Mouse (Mus musculus): Measurements from ENCODE around the gene Ins2. TPM values are rescaled to one million over a fixed set of nuclear protein-coding genes. Genes with fewer than 3 reads are reported as not detected.

Gene Ins2
- total RNA-seq, 2 experiments from 2014 or later, result not detected

DNA sequence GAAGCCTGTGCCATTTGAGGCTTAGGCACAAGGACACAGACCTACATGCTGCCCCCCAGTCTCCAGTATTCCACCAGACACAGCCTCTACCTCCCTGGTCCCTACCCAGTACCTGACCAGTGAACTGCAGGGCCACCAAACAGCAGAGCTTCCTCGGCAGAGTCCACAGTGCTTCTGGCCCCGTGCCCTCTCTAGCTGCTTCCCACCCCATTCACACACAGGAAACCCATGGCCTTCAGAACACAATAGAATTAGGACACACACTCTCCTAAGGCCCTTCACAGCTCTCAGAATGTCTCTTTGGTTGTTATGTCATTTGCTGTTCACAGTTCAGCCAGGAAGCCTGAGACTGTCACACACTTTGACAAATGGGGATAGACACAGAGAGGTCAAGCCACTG lies 76.5 kb downstream of the Ins2 start, which contains the start of gene Igf2:
Gene Igf2 (minus strand): TSS at position 158 of the 400 bp plus-strand sequence.
- intact Hi-C loops (cut with DNase I), result no loop called here
- no peak for DNase-seq (ENCODE audit: extremely low spot score in 1 of 2, low spot score in 2 of 2)

DNA sequence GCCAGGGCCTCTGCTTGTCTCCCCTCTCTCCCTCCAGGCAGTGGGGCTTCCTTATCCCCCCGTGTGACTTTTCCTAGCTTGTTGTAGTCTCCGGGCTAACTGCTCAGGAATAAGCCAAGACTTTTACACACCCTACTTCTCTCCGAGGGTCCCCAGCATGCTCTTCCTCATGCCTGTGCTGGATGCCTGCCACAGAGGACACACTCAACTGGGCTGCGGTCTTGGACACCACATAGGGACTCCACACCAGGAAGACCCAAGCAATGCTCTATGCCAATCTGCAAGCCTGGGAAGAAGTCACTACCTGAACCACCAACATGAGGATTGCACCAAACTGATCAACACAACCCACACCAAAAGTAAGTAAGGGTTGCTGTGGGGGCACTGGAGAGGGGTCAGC lies 77.1 kb downstream of the Ins2 start:
- no peak for DNase-seq (ENCODE audit: extremely low spot score in 1 of 2, low spot score in 2 of 2)
- intact Hi-C loops (cut with DNase I), result no loop called here

DNA sequence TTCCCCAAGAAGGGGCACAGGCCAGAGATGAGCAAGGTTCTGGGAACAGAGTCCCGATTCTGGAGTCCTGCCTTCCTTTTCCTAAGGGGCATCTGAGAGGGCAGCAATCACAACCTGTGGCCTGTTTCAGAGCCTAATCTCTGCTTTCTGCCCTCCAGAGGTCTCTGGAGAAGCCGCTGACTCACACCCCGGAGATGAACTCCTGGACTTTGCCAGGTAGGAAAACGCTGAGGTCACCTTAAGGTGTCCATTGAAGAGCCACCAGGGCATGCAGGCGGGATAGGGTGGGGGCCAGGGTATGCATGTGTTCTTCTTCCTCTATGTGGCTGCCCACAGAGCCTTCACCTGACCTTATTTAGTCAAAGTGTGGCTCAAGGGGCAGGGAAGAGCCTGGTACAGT lies 77.8 kb downstream of the Ins2 start:
- no peak for DNase-seq (ENCODE audit: extremely low spot score in 1 of 2, low spot score in 2 of 2)
- intact Hi-C loops (cut with DNase I), result no loop called here

DNA sequence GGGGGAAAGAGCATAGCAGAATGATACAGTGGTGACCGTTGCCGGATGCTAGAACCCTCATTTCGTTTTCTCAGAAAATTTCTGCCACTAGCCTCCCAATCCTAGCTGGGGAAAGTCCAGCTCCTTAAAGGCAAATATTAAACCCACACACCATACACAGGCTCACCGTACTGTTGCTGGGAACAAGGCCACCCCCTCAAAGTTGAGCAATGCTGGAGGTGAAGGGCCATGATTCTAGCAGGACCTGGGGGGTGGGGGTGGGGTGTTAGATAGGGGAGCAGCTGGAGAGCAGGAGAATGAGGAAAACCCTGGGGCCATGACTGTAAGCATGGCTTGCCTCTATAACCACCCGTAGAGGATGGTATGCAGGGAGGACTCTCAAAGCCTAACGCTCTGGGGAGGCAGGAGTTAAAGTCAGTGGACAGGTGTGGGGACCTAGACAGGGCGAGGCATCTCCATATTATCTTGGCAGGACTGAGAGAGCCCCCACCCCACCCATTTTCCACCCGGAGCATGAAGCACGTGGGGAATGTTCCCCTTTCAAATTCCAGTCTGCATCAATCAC lies 78.6 kb downstream of the Ins2 start:
- no peak for DNase-seq (ENCODE audit: extremely low spot score in 1 of 2, low spot score in 2 of 2)
- intact Hi-C loops (cut with DNase I), result loop anchor here (5.0 kb wide), 1 partner anchor 352 kb away; no protein-coding TSS in a partner anchor

DNA sequence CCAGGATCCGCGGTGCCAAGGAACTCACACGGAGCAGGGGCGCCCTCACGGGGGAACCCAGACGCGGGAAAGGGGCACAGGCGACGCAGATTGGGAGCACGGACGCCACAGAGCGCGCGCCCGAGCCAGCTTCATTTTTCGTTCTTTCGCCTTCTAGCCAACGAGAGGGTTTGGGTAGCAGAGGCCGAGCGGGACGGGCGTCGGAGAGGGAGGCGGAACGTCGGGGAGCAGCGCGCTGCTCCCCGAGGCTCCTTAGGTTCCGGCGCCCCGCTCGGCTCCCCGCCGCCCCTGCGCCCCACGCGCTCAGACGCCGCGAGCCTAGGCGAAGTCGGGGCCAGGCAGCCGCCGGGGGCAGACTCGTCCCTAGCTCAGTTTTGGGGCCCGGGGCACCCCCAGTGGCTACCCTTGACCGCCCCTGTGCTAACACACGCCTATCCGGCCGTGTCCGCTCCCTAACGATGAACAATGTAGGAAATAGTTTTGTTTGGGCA lies 79.2 kb downstream of the Ins2 start:
- DNase-seq (ENCODE audit: extremely low spot score in 1 of 2, low spot score in 2 of 2), result no peak
- intact Hi-C loops (cut with DNase I), result loop anchor here (5.0 kb wide), 1 partner anchor 352 kb away; no protein-coding TSS in a partner anchor

DNA sequence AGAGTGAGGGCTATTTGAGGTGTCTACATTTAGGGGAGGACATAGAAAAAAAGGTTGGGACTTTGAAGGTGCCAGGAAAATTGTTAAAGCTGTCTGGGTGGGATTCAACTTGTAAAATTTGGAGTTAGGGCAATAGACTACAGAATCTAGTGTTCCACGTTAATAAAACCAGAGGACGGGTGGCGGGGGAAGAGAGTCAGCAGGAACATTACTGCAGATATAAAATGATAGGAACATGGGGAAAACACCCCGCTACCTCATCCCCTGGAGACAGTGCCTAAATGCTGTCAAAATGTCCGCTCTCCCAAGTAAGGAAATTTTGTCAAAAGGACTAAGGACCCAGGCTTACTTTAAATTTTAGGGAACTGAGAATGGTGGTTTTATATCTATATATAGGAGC lies 80.0 kb downstream of the Ins2 start:
- intact Hi-C loops (cut with DNase I), result loop anchor here (5.0 kb wide), 1 partner anchor 351 kb away; no protein-coding TSS in a partner anchor
- no peak for DNase-seq (ENCODE audit: extremely low spot score in 1 of 2, low spot score in 2 of 2)

DNA sequence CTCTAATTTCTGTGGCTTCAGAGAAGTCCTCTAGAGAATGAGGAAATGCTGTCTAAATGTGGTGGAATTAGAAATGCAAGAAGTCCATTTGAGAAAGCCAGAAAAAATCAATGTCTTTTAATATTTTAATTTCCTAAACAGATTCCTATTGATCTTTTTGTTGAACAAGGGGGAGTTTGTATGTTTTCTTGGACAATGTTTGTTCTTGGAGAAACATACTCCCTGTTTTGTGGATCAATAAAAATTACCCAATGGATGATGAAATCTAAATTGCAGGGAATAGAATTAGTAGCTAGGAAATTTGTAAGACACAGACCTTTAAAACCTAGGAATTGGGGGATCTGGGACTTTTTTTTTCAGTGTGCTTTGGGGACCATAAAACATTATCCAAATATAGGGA lies 81.4 kb downstream of the Ins2 start:
- intact Hi-C loops (cut with DNase I), result loop anchor here (5.0 kb wide), 1 partner anchor 350 kb away; no protein-coding TSS in a partner anchor
- DNase-seq (ENCODE audit: extremely low spot score in 1 of 2, low spot score in 2 of 2), result no peak

DNA sequence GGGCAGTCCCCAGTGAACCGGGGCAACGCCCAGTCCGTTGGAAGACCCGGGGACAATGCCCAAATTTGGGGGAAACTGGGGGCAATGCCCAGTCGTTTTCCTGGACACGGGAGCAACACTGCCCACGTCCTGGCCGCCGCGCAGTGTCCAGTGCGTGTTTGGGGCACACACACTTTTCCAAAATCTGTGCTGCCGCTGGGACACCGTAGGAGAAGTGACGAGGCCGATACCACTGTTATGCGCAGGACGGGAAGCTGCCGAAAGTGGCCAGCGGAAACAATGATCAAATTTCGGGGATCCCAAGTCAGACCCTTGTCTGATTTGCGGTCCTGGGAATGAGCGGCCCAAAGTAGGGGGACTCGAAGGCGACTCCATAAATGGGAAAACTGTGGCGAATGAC lies 82.1 kb downstream of the Ins2 start:
- DNase-seq (ENCODE audit: extremely low spot score in 1 of 2, low spot score in 2 of 2), result no peak
- intact Hi-C loops (cut with DNase I), result loop anchor here (5.0 kb wide), 1 partner anchor 349 kb away; no protein-coding TSS in a partner anchor

DNA sequence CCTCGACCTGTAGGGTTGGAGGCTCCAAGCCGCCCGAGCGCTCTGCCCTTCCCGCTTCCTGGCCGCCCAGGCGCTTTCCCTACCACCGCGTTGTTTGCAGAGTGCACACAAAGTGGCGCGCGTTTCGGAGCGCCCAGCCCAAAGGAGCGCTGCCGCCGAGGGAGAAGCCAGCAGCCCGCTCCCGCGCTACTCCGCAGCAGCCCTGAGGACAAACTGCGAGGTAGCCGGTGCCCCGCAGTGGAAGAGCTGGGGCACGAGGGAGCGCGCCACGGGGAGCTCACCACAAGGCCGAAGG lies 82.6 kb downstream of the Ins2 start:
- intact Hi-C loops (cut with DNase I), result loop anchor here (5.0 kb wide), 1 partner anchor 348 kb away; no protein-coding TSS in a partner anchor
- DNase-seq (ENCODE audit: extremely low spot score in 1 of 2, low spot score in 2 of 2), result no peak

DNA sequence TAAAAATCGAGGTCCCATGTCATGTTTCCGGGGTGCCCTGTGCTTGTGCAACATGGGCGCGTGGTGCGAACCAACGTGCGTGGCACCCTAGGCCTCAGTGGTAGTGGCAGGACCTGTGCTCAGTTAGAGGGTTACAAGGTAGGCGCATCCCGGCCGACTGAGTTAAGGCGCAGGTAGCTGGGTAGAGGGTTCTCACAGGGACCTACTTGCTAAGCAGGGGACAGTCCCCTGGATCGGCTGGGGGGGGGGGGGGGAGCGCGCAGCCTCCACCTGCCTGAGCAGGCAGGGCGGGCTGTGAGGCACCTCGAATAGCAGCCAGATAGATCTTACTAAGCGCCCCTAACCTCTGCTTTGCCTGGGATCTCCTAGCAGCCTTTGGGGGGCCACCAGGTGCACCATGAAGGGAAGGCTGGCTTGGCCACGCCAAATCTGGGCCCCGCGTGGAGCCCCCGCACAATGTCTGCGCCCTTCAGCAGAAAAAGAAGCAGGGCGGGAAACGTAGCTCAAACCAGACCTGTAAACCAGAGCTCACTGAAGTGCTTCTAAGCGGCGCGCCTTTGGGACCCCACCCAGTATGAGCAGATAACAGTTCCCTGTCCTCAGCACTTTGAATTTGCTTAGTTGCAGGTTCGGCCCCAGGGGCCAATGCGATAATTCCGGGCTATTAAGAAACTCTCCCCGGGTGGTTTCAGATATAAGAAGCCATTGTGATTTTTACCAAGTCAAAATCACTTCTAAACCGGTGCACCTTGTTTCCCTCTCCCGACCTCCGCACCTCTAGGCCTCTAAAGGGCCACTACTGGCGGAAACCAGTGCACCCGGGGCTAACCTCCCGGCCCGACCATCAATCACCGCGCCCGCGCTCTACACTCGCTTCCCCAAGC lies 83.2 kb downstream of the Ins2 start:
- DNase-seq (ENCODE audit: extremely low spot score in 1 of 2, low spot score in 2 of 2), result no peak
- intact Hi-C loops (cut with DNase I), result loop anchor here (5.0 kb wide), 1 partner anchor 348 kb away; no protein-coding TSS in a partner anchor

DNA sequence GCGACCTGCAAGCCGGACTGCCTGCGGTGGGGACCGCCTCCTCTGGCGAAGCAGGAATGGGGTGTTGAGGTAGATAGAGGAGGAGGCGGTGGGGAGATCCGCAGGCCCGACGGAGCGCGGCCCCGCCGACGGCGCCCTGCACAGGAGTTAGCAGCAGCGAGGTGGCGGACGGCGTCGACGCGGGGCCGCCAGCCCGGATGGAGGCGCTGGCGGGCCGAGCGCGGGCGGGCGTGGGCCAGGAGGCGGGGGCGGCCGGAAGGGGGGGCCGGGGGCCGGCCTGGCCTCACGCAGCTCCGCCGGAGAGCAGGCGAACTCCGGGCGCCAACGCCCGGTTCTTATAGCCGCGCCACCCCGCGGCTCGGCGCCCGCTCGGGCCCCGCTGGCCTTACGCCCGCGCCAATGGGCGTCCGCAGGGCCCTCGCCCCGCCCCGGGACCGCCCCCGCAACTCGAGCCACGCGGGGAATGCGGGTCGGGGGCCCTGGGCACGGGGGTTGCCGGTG lies 84.0 kb downstream of the Ins2 start:
- intact Hi-C loops (cut with DNase I), result no loop called here
- DNase-seq (ENCODE audit: extremely low spot score in 1 of 2, low spot score in 2 of 2), result no peak

DNA sequence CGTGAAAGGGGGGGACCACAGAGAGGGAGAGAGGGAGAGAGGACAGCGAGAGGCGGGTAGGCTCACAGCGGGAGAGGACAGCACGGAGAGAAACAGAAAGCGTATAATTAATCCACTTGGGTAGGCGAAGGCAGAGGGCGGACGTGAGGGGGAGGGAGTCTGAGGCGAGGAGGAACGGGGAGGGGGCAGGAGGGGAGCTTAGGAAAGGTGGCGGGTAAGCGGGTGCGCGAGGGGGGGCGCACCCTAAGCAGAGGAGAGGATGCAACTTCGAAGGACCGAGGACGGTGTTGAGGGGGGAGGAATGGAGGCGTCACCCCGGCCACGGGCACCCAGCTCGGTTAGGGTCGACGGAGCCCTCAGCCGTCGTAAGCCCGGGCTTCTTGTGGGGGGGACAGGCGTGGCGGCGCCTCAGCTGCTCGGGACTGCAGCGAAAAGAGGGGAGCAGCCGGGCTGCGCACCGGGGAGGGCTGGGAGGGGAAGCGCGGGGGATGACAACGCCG lies 84.5 kb downstream of the Ins2 start:
- intact Hi-C loops (cut with DNase I), result no loop called here

DNA sequence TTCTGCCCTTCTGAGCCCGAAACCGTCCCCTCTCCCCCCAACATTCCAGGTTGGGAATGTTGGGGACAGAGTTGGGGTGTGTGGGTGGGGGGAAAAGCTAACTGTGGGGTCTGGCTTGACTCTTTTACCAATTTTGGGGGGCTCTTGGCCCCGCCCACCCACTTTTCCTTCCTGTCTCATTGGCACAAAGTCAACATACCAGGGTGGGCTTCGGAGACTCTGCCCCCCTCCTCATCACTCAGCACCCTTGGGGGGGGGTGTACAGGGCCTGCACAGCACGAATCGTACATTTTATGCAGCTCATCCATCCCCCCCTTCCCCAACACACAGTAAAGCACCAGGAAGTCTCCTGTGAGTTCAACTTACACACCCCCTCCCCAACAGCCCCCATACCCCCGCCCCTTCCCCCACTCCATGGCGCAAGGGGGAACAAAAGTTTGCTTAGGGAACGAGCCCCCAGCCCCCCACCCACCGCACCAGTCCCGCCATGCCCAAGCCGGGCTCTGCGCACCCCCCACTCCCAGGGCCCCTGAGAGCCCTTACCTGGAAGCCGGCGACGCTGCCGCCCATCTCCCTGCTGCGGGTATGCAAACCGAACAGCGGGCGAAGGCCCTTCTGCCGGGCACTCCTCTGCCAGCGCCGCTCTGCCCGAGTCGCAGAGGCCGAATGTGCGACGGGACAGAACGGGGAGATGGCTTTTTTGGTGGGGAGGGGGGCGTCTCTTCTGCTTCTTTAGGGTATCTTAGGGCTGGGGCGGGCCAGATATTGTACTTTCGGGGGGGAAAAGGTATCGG lies 85.2 kb downstream of the Ins2 start:
- intact Hi-C loops (cut with DNase I), result no loop called here
- no peak for DNase-seq (ENCODE audit: extremely low spot score in 1 of 2, low spot score in 2 of 2)

More for the DNA sequence above, 84.5 kb downstream of the Ins2 start:
- no peak for DNase-seq (ENCODE audit: extremely low spot score in 1 of 2, low spot score in 2 of 2)

DNA sequence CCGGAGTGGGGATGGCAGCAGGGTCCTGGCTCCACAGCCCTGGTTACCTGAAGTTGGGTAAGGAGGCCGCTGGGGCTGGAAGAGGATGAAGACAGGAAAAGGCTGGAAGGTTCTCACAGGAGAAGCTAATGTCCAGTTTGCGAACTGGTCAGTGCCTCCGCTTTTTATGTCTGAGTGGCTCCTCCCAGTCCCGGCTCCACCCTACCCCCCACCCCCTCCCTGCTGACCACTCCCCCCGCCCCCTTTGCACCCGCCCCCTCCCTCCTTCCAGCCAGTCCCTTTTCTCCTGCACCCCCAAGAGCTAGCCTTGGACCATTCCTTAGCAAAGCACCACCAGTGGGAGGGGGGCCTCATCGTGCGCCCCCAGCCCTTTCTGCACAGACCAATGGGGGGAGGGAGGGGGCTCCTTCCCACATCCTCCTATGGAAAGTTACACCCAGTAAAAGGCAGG lies 85.8 kb downstream of the Ins2 start:
- DNase-seq (ENCODE audit: extremely low spot score in 1 of 2, low spot score in 2 of 2), result no peak
- intact Hi-C loops (cut with DNase I), result no loop called here

DNA sequence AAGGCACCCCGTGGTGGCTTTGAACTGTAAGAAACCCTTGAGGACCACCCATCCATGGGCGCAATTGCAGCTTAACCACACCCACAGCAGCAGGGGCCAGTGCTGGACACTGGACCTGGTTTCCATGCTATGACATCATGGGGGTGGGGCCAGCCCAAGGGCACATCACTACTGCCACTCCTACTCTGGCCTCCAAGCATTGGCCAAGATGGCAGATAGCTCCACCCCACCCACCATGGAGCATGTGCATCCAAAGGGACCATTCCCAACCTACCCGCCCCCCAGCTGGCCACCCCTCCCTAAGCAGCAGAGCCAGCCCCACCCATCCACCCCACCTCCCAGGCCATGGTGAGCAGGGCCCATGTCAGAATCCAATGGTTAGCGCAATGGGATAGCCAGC lies 87.1 kb downstream of the Ins2 start:
- peak in 1 of 2 experiments; percentile 80 for DNase-seq (ENCODE audit: extremely low spot score in 1 of 2, low spot score in 2 of 2)
- intact Hi-C loops (cut with DNase I), result no loop called here

DNA sequence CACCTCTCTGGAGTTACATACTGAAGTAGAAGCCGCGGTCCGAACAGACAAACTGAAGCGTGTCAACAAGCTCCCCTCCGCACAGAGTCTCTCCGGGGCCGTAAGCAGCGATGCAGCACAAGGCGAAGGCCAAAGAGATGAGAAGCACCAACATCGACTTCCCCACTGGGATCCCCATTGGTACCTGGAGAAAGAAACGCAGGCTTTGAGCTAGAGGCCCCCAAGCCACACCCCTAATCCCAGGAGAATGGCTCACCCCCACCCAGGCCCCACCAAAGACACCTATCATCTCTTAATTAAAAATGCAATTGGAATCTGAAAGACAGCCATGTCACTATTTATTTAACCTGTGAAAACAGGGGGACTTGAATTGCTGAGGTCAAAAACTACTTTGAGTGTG lies 87.5 kb downstream of the Ins2 start:
- no peak for DNase-seq (ENCODE audit: extremely low spot score in 1 of 2, low spot score in 2 of 2)
- intact Hi-C loops (cut with DNase I), result no loop called here

DNA sequence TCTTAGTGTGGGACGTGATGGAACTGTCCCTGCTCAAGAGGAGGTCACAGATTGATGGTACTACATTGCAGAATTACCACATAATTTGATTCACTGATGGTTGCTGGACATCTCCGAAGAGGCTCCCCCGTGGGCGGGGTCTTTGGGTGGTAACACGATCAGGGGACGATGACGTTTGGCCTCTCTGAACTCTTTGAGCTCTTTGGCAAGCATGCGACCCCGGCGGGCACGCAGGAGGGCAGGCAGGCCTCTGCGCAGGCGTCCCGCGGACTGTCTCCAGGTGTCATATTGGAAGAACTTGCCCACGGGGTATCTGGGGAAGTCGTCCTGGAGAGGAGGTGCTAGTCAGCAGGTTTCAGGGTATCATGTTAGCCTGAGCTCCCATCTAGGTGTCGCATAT lies 89.5 kb downstream of the Ins2 start:
- intact Hi-C loops (cut with DNase I), result no loop called here
- DNase-seq (ENCODE audit: extremely low spot score in 1 of 2, low spot score in 2 of 2), result no peak

DNA sequence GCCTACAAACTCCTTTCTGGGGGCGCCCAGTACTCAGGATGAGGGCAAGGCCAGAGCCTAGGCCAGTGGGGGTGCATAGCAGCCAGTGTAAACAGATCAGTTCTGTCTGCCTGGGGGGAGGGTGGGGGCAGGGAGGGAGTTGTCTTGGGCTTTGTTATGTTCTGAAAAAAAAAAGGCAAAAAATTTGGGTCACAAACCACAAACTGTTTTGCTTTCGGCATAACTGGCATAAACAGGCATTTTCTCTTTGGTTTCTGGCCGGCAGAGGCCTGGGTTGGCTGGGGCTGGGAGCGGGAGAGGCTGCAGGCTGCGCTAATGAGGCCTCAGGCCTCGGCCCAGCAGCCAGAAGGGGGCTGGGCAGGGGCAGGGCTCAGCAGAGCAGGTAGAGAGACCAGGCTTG lies 96.5 kb downstream of the Ins2 start:
- DNase-seq (ENCODE audit: extremely low spot score in 1 of 2, low spot score in 2 of 2), result peak in 1 of 2 experiments; percentile 32
- intact Hi-C loops (cut with DNase I), result no loop called here

DNA sequence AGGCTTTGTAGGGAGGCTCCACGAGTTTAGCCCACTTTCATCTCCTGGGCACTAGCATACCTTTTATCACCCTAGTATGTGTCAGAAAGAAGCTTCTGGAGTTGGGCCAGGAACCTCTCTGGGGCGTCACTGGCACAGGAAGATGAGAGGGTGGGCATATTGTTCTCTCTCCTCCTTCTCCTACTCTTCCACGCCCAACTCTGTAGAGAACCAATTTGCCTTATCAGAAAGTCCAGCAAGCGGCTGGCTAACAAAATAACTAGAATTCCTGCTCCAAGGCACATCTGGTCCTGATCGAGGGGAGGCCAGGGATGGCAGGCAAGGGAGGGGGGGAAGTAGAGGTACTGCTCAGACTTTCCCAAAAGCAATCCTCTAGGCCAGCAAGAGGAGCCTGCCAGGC lies 98.1 kb downstream of the Ins2 start:
- intact Hi-C loops (cut with DNase I), result no loop called here
- DNase-seq (ENCODE audit: extremely low spot score in 1 of 2, low spot score in 2 of 2), result no peak

All from left cerebral cortex, postnatal 10 days (tissue).